Mouse (Mus musculus): ENCODE measurements around the gene Mindy1. TPM values are rescaled to one million over a fixed set of nuclear protein-coding genes. Genes with fewer than 3 reads are reported as not detected.

Mindy1 gene
- polyA plus RNA-seq, 1 experiment from 2014 or later: 35.4 TPM

DNA sequence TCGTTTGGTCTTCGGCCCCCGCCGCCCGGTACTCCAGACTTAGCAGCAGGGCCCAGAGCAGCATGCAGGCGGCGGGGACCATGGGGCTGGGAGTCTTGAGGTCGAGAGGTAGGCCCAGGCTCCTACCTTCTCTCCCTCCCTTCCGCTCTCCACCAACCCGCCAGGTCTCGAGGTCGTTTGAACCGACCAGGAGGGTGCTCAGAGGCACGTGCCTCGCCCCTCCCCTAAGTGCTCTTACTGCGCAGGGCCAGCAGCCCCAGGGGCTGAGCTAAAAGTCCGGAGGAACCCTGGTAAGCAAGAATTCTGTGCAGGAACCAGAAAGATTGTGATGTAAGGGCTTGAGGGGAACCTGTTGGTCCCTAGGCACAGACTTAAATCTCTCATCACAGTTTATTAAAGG, 40.2 kb upstream of the Mindy1 start:
- Histone ChIP-seq H3K27me3 (ENCODE audit: control insufficient read depth, insufficient read depth, low read length) (no peaks in the 10 kb centered on the region), H3K36me3 (ENCODE audit: control insufficient read depth, insufficient read depth, low read length) (no peaks in the 10 kb centered on the region; the same call in 1 of the 2 replicates), H3K4me1 (replicated peaks; ENCODE audit: control insufficient read depth, insufficient read depth, low read length) (no peaks in the 10 kb centered on the region), H3K9me3 (ENCODE audit: control insufficient read depth, low read length) (no peaks in the 10 kb centered on the region), H3K27ac (ENCODE audit: low read depth, low read length) (no peak overlapping the region), H3K4me2 (ENCODE audit: low read depth, low read length, severe bottlenecking) (0 out of 2 replicates have a peak overlapping the region, but pooled peaks have one; percentile 8), H3K9ac (ENCODE audit: low read length) (peak overlapping the region; percentile 16), H3K4me3 (ENCODE audit: low read depth, low read length) (no peak overlapping the region)
- WGBS: 31% methylated on average over 16 of the region's 17 CpGs
- DNase-seq (ENCODE audit: low spot score): no peak
- no peak for ATAC-seq (replicated peaks; ENCODE audit: low FRiP score)

DNA sequence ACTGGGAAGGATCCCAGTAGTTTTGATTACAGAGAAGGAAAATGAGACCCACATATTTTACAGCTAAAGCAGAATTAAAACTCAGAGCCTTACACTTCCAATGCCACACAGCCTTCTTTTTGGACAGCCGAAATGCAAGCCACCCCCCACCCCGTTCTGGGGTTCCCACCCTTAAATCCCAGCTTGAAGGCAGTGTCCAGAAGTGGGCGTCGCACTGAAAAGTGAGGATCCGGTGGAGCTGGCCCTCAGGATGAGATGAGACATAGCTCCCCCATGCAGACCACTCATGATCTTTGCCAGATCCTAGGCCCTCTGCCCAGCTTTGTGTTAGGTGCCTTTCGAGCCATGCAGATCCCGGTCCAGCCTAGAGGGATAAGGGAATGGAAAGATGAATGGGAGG, 39.6 kb upstream of the Mindy1 start, which contains the start of gene Gm128:
Gene Gm128, minus strand, starts transcription at position 101 of the 400 bp plus-strand sequence.
- Histone ChIP-seq H3K27me3 (ENCODE audit: control insufficient read depth, insufficient read depth, low read length) (no peaks in the 10 kb centered on the region), H3K4me1 (replicated peaks; ENCODE audit: control insufficient read depth, insufficient read depth, low read length) (no peaks in the 10 kb centered on the region), H3K9me3 (ENCODE audit: control insufficient read depth, low read length) (no peaks in the 10 kb centered on the region), H3K9ac (ENCODE audit: low read length) (peak within 1 kb of the TSS; percentile 16), H3K4me2 (ENCODE audit: low read depth, low read length, severe bottlenecking) (0 out of 2 replicates have a peak within 1 kb of the TSS, but pooled peaks have one; percentile 8), H3K27ac (ENCODE audit: low read depth, low read length) (no peak within 1 kb of the TSS), H3K36me3 (ENCODE audit: control insufficient read depth, insufficient read depth, low read length) (no peaks in the 10 kb centered on the region; the same call in 1 of the 2 replicates), H3K4me3 (ENCODE audit: low read depth, low read length) (no peak within 1 kb of the TSS)
- WGBS: 79% methylated on average over 7 of the region's 7 CpGs
- ATAC-seq (replicated peaks; ENCODE audit: low FRiP score): no peak
- no peak for DNase-seq (ENCODE audit: low spot score)

- no peak overlapping the region for H3K27ac ChIP-seq (ENCODE audit: low read depth, low read length)
- H3K4me1 ChIP-seq (replicated peaks; ENCODE audit: control insufficient read depth, insufficient read depth, low read length): no peaks in the 10 kb centered on the region
- no peak overlapping the region for H3K9ac ChIP-seq (ENCODE audit: low read length)
- H3K4me2 ChIP-seq (ENCODE audit: low read depth, low read length, severe bottlenecking): no peak overlapping the region
- no peaks in the 10 kb centered on the region for H3K9me3 ChIP-seq (ENCODE audit: control insufficient read depth, low read length)
- DNase-seq (ENCODE audit: low spot score) (no peak), ATAC-seq (replicated peaks; ENCODE audit: low FRiP score) (no peak)
- no peaks in the 10 kb centered on the region for H3K36me3 ChIP-seq (ENCODE audit: control insufficient read depth, insufficient read depth, low read length)
- 77% methylated on average over 2 of the region's 2 CpGs for WGBS
- H3K4me3 ChIP-seq (ENCODE audit: low read depth, low read length): no peak overlapping the region
- no peaks in the 10 kb centered on the region for H3K27me3 ChIP-seq (ENCODE audit: control insufficient read depth, insufficient read depth, low read length)
These were observed 38.1 kb upstream of the Mindy1 start for GRCm38 (mm10) chr3:95243086-95243485.

- Histone ChIP-seq H3K9me3 (ENCODE audit: control insufficient read depth, low read length) (no peaks in the 10 kb centered on the region), H3K9ac (ENCODE audit: low read length) (no peak overlapping the region), H3K4me3 (ENCODE audit: low read depth, low read length) (no peak overlapping the region), H3K4me2 (ENCODE audit: low read depth, low read length, severe bottlenecking) (no peak overlapping the region), H3K36me3 (ENCODE audit: control insufficient read depth, insufficient read depth, low read length) (no peaks in the 10 kb centered on the region), H3K4me1 (replicated peaks; ENCODE audit: control insufficient read depth, insufficient read depth, low read length) (no peaks in the 10 kb centered on the region), H3K27ac (ENCODE audit: low read depth, low read length) (no peak overlapping the region), H3K27me3 (ENCODE audit: control insufficient read depth, insufficient read depth, low read length) (no peaks in the 10 kb centered on the region)
- no peak for ATAC-seq (replicated peaks; ENCODE audit: low FRiP score)
- DNase-seq (ENCODE audit: low spot score): no peak
- 88% methylated on average over 5 of the region's 5 CpGs for WGBS
These were observed 34.5 kb upstream of the Mindy1 start for GRCm38 (mm10) chr3:95246465-95247231.

GRCm38 (mm10) chr3:95247660-95248336, 33.3 kb upstream of the Mindy1 start:
- ATAC-seq (replicated peaks; ENCODE audit: low FRiP score): no peak
- no peaks in the 10 kb centered on the region for H3K9me3 ChIP-seq (ENCODE audit: control insufficient read depth, low read length)
- no peak overlapping the region for H3K27ac ChIP-seq (ENCODE audit: low read depth, low read length)
- no peak for DNase-seq (ENCODE audit: low spot score)
- no peak overlapping the region for H3K4me3 ChIP-seq (ENCODE audit: low read depth, low read length)
- no peaks in the 10 kb centered on the region for H3K27me3 ChIP-seq (ENCODE audit: control insufficient read depth, insufficient read depth, low read length)
- no peaks in the 10 kb centered on the region for H3K4me1 ChIP-seq (replicated peaks; ENCODE audit: control insufficient read depth, insufficient read depth, low read length)
- H3K9ac ChIP-seq (ENCODE audit: low read length): no peak overlapping the region
- no peak overlapping the region for H3K4me2 ChIP-seq (ENCODE audit: low read depth, low read length, severe bottlenecking)
- 81% methylated on average over 1 of the region's 1 CpGs for WGBS
- no peaks in the 10 kb centered on the region for H3K36me3 ChIP-seq (ENCODE audit: control insufficient read depth, insufficient read depth, low read length)

GRCm38 (mm10) chr3:95250361-95250760, 30.8 kb upstream of the Mindy1 start:
- 83% methylated on average over 5 of the region's 5 CpGs for WGBS

GRCm38 (mm10) chr3:95250783-95251424, 30.2 kb upstream of the Mindy1 start, which contains the start of gene Bnipl:
Gene Bnipl, minus strand, starts transcription at chr3:95251193.
- 63% methylated on average over 7 of the region's 7 CpGs for WGBS
- ATAC-seq (replicated peaks; ENCODE audit: low FRiP score) (no peak), DNase-seq (ENCODE audit: low spot score) (no peak)
- Histone ChIP-seq H3K36me3 (ENCODE audit: control insufficient read depth, insufficient read depth, low read length) (no peaks in the 10 kb centered on the region; the same call in 1 of the 2 replicates), H3K4me3 (ENCODE audit: low read depth, low read length) (no peak within 1 kb of the TSS), H3K27ac (ENCODE audit: low read depth, low read length) (no peak within 1 kb of the TSS), H3K9me3 (ENCODE audit: control insufficient read depth, low read length) (no peaks in the 10 kb centered on the region), H3K9ac (ENCODE audit: low read length) (no peak within 1 kb of the TSS), H3K4me1 (replicated peaks; ENCODE audit: control insufficient read depth, insufficient read depth, low read length) (no peaks in the 10 kb centered on the region), H3K27me3 (ENCODE audit: control insufficient read depth, insufficient read depth, low read length) (no peaks in the 10 kb centered on the region), H3K4me2 (ENCODE audit: low read depth, low read length, severe bottlenecking) (no peak within 1 kb of the TSS)

More at GRCm38 (mm10) chr3:95250361-95250760, 30.8 kb upstream of the Mindy1 start:
- Histone ChIP-seq H3K36me3 (ENCODE audit: control insufficient read depth, insufficient read depth, low read length) (no peaks in the 10 kb centered on the region; the same call in 1 of the 2 replicates), H3K4me2 (ENCODE audit: low read depth, low read length, severe bottlenecking) (no peak overlapping the region), H3K4me1 (replicated peaks; ENCODE audit: control insufficient read depth, insufficient read depth, low read length) (no peaks in the 10 kb centered on the region), H3K27me3 (ENCODE audit: control insufficient read depth, insufficient read depth, low read length) (no peaks in the 10 kb centered on the region), H3K9me3 (ENCODE audit: control insufficient read depth, low read length) (no peaks in the 10 kb centered on the region), H3K9ac (ENCODE audit: low read length) (no peak overlapping the region), H3K27ac (ENCODE audit: low read depth, low read length) (no peak overlapping the region), H3K4me3 (ENCODE audit: low read depth, low read length) (no peak overlapping the region)
- DNase-seq (ENCODE audit: low spot score) (no peak), ATAC-seq (replicated peaks; ENCODE audit: low FRiP score) (no peak)

GRCm38 (mm10) chr3:95256931-95257330, 24.2 kb upstream of the Mindy1 start:
- Histone ChIP-seq H3K27me3 (ENCODE audit: control insufficient read depth, insufficient read depth, low read length) (no peaks in the 10 kb centered on the region), H3K27ac (ENCODE audit: low read depth, low read length) (no peak overlapping the region), H3K4me1 (replicated peaks; ENCODE audit: control insufficient read depth, insufficient read depth, low read length) (no peaks in the 10 kb centered on the region), H3K36me3 (ENCODE audit: control insufficient read depth, insufficient read depth, low read length) (peaks cover 2% of the 10 kb centered on the region; the same call in 1 of the 2 replicates), H3K4me2 (ENCODE audit: low read depth, low read length, severe bottlenecking) (no peak overlapping the region), H3K9me3 (ENCODE audit: control insufficient read depth, low read length) (no peaks in the 10 kb centered on the region), H3K9ac (ENCODE audit: low read length) (no peak overlapping the region), H3K4me3 (ENCODE audit: low read depth, low read length) (no peak overlapping the region)
- no peak for DNase-seq (ENCODE audit: low spot score)
- WGBS: 93% methylated on average over 5 of the region's 5 CpGs
- no peak for ATAC-seq (replicated peaks; ENCODE audit: low FRiP score)
